Mouse (Mus musculus) layer of hippocampus, postnatal 25 days (tissue): ENCODE measurements at regions not wholly inside any gene's neighbourhood (a gene's known extent, or its start where the extent isn't known, plus 50 kb on each side); places are given as distances from the start of the nearest gene placed in this dataset.

Experiments used
- DNase-seq, 2 experiments: peaks; one replicate each; pipeline ENCODE4 v3.0.0; 2022; ENCODE audit warnings: mixed read lengths in 2 of 2, low spot score in 1 of 2; ENCODE audit errors: extremely low spot score in 1 of 2

- DNase-seq: no peak
These were observed 362.0 kb upstream of the Chd6 start for GRCm38 (mm10) chr2:161470844-161471243.

- no peak for DNase-seq
These were observed 361.1 kb upstream of the Chd6 start for GRCm38 (mm10) chr2:161470025-161470424.

GRCm38 (mm10) chr2:161467035-161467434 lies 358.2 kb upstream of the Chd6 start:
- no peak for DNase-seq

- no peak for DNase-seq
These were observed 351.7 kb upstream of the Chd6 start for GRCm38 (mm10) chr2:161460600-161460999.

- DNase-seq: no peak
These were observed 345.6 kb upstream of the Chd6 start for GRCm38 (mm10) chr2:161454466-161454865.

GRCm38 (mm10) chr2:161433816-161434215 lies 324.9 kb upstream of the Chd6 start:
- no peak for DNase-seq

GRCm38 (mm10) chr2:161429294-161429693 lies 320.4 kb upstream of the Chd6 start:
- DNase-seq: no peak

- no peak for DNase-seq
These were observed 316.7 kb upstream of the Chd6 start for GRCm38 (mm10) chr2:161425587-161425986.

GRCm38 (mm10) chr2:161418062-161418461 lies 309.2 kb upstream of the Chd6 start:
- DNase-seq: no peak

GRCm38 (mm10) chr2:161416218-161416927 lies 307.5 kb upstream of the Chd6 start:
- no peak for DNase-seq

- no peak for DNase-seq
These were observed 299.4 kb upstream of the Chd6 start for GRCm38 (mm10) chr2:161408306-161408705.

GRCm38 (mm10) chr2:161405847-161406384 lies 297.0 kb upstream of the Chd6 start:
- no peak for DNase-seq

- no peak for DNase-seq
These were observed 289.2 kb upstream of the Chd6 start for GRCm38 (mm10) chr2:161398061-161398460.

- no peak for DNase-seq
These were observed 282.2 kb upstream of the Chd6 start for GRCm38 (mm10) chr2:161390954-161391690.

GRCm38 (mm10) chr2:161389318-161389835 lies 280.5 kb upstream of the Chd6 start:
- no peak for DNase-seq

GRCm38 (mm10) chr2:161387054-161387453 lies 278.2 kb upstream of the Chd6 start:
- DNase-seq: no peak

- no peak for DNase-seq
These were observed 273.5 kb upstream of the Chd6 start for GRCm38 (mm10) chr2:161382411-161382810.

GRCm38 (mm10) chr2:161378313-161378712 lies 269.4 kb upstream of the Chd6 start:
- no peak for DNase-seq

GRCm38 (mm10) chr2:161362325-161362724 lies 253.4 kb upstream of the Chd6 start:
- no peak for DNase-seq

- DNase-seq: no peak
These were observed 240.2 kb upstream of the Chd6 start for GRCm38 (mm10) chr2:161349110-161349509.

- no peak for DNase-seq
These were observed 235.1 kb upstream of the Chd6 start for GRCm38 (mm10) chr2:161344018-161344417.
